Mouse (Mus musculus): Measurements from ENCODE around the gene Foxi1.

- TF ChIP-seq POLR2A (IDR thresholded peaks at IDR 0.05; ENCODE audit: control insufficient read depth, extremely low read depth, insufficient read depth, low read length, poor library complexity) (no peak), CTCF (IDR thresholded peaks at IDR 0.05; ENCODE audit: borderline replicate concordance, control insufficient read depth, extremely low read depth, insufficient read depth, low read length, poor library complexity) (no peak)
These were observed 38.4 kb downstream of the Foxi1 start for GRCm38 (mm10) chr11:34169464-34169894.
